Mouse (Mus musculus): ENCODE measurements around the gene Cpxm1. TPM values are rescaled to one million over a fixed set of nuclear protein-coding genes. Genes with fewer than 3 reads are reported as not detected.

Cpxm1 gene
- total RNA-seq (2021): 1 to 10 TPM; 5.8 to 7.3 TPM
- long read RNA-seq, partial matches to known transcripts: 2 of 7 reads
- long read RNA-seq, other reads (novel, unspliced or antisense): 1 of 7 reads

- no peak for DNase-seq (ENCODE audit: low spot score in 2 of 2)
Measured at GRCm38 (mm10) chr2:130397186-130397985, at the start of gene Cpxm1. Gene Cpxm1, minus strand, starts transcription at chr2:130397574.

GRCm38 (mm10) chr2:130442162-130442561 is 44.8 kb upstream of the Cpxm1 start:
- no peak for DNase-seq (ENCODE audit: low spot score in 2 of 2)

- no peak for DNase-seq (ENCODE audit: low spot score in 2 of 2)
Measured at GRCm38 (mm10) chr2:130439840-130440480, 42.6 kb upstream of the Cpxm1 start.

- DNase-seq (ENCODE audit: low spot score in 2 of 2): peak in 1 of 2 experiments; percentile 51
Measured at GRCm38 (mm10) chr2:130438861-130439260, 41.5 kb upstream of the Cpxm1 start.

GRCm38 (mm10) chr2:130436769-130437168 is 39.4 kb upstream of the Cpxm1 start:
- no peak for DNase-seq (ENCODE audit: low spot score in 2 of 2)

GRCm38 (mm10) chr2:130433152-130433551 is 35.8 kb upstream of the Cpxm1 start:
- DNase-seq (ENCODE audit: low spot score in 2 of 2): peak in 1 of 2 experiments; percentile 71

GRCm38 (mm10) chr2:130432157-130432556 is 34.8 kb upstream of the Cpxm1 start:
- no peak for DNase-seq (ENCODE audit: low spot score in 2 of 2)

- DNase-seq (ENCODE audit: low spot score in 2 of 2): no peak
Measured at GRCm38 (mm10) chr2:130430484-130430883, 33.1 kb upstream of the Cpxm1 start.

GRCm38 (mm10) chr2:130429851-130430250 is 32.5 kb upstream of the Cpxm1 start:
- no peak for DNase-seq (ENCODE audit: low spot score in 2 of 2)

GRCm38 (mm10) chr2:130425112-130425511 is 27.7 kb upstream of the Cpxm1 start:
- peak in 1 of 2 experiments; percentile 30 for DNase-seq (ENCODE audit: low spot score in 2 of 2)

- DNase-seq (ENCODE audit: low spot score in 2 of 2): peak; percentile 89 to 94
Measured at GRCm38 (mm10) chr2:130424126-130424853, 26.9 kb upstream of the Cpxm1 start, which contains the start of the genes Vps16 and Pced1a. Gene Vps16, plus strand, starts transcription at chr2:130424339. Gene Pced1a, minus strand, starts transcription at chr2:130424701.

- peak; percentile 68 to 84 for DNase-seq (ENCODE audit: low spot score in 2 of 2)
Measured at GRCm38 (mm10) chr2:130423397-130424125, 26.2 kb upstream of the Cpxm1 start.

GRCm38 (mm10) chr2:130421781-130422620 is 24.6 kb upstream of the Cpxm1 start:
- no peak for DNase-seq (ENCODE audit: low spot score in 2 of 2)

- DNase-seq (ENCODE audit: low spot score in 2 of 2): no peak
Measured at GRCm38 (mm10) chr2:130414094-130414856, 16.9 kb upstream of the Cpxm1 start.

- no peak for DNase-seq (ENCODE audit: low spot score in 2 of 2)
Measured at GRCm38 (mm10) chr2:130412775-130413174, 15.4 kb upstream of the Cpxm1 start.

GRCm38 (mm10) chr2:130411558-130412495 is 14.5 kb upstream of the Cpxm1 start:
- peak; percentile 65 to 89 for DNase-seq (ENCODE audit: low spot score in 2 of 2)

- DNase-seq (ENCODE audit: low spot score in 2 of 2): no peak
Measured at GRCm38 (mm10) chr2:130408194-130408593, 10.8 kb upstream of the Cpxm1 start.

GRCm38 (mm10) chr2:130406178-130406577 is 8.8 kb upstream of the Cpxm1 start, which contains the start of gene Tmem239:
Gene Tmem239, plus strand, starts transcription at chr2:130406478.
- no peak for DNase-seq (ENCODE audit: low spot score in 2 of 2)
